Mouse (Mus musculus): ENCODE data around the gene Ndufa5. TPM values are rescaled to one million over a fixed set of nuclear protein-coding genes. Genes with fewer than 3 reads are reported as not detected.
A peak's percentile ranks its signal among the peaks of the same experiment; 100 is the strongest.

Ndufa5 gene
- polyA plus RNA-seq (2014; fragmentation: Nextera tagmentation; extraction: Ambion mirVana): 337 and 510 TPM in 2 replicates

DNA sequence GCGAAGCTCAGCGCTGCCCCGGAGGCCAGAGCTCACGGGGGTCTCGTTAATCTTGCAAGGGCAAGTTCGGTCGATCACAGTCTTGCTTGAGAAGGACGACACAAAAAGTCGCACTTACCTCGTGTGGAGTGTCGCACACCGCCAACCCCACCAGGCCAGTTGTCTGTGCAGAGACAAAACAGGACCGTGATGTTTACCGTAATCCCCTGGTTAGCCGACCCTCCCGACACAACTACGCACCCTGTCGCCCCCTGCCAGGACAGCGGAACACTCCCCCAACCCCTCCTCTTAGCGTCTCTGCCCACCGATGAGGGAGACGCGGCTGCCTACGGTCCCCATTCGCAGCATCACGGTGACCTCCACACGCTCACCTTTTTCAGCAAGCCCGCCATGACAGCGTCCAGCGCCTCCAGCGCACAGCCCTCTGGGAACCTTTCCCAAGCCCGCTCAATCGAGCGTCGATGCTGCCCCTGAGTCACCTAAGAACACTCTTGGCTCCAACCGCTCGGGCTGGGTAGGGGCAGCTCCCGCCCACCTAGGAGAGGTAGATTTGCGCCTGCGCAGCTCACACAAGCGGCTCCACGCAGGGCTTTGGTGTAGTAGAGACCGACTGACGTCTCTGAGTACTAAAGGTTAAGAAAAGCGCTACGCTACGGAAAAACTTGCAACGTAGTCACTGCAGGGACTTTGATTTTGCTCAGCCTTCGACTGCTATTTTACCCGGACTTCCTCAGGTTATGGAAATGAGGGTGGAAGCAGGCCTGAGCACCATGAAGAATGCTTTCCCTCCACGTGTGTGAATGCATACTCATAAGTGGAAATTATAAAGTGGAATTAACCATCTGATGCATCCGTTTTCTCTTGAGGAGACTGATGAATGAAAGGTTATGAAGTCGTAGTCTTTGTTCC, at the start of gene Ndufa5:
Gene Ndufa5 (minus strand): TSS at position 859 of the 909 bp plus-strand sequence.
- peak within 1 kb of the TSS; percentile 55 for H3K4me3 ChIP-seq (ENCODE audit: low read length)
- peak within 1 kb of the TSS; percentile 62 for H3K27ac ChIP-seq (ENCODE audit: low read depth, low read length)
- H3K9me3 ChIP-seq (ENCODE audit: control insufficient read depth, low read length): no peaks in the 10 kb centered on the region
- H3K27me3 ChIP-seq (ENCODE audit: control insufficient read depth, insufficient read depth, low read length): no peaks in the 10 kb centered on the region
- H3K36me3 ChIP-seq (ENCODE audit: control insufficient read depth, insufficient read depth, low read length): peaks cover 16% of the 10 kb centered on the region; the same call in 1 of the 2 replicates
- peak within 1 kb of the TSS; percentile 40 for H3K4me2 ChIP-seq (replicated peaks; ENCODE audit: low read depth, low read length)
- peak within 1 kb of the TSS; percentile 54 for H3K9ac ChIP-seq (ENCODE audit: low read depth, low read length)
- under 1% methylated on average over 53 of the region's 53 CpGs for WGBS
- ATAC-seq (ENCODE audit: low FRiP score, low TSS enrichment): peak; percentile 98
- H3K4me1 ChIP-seq (ENCODE audit: control insufficient read depth, insufficient read depth, low read length): peaks cover 12% of the 10 kb centered on the region

DNA sequence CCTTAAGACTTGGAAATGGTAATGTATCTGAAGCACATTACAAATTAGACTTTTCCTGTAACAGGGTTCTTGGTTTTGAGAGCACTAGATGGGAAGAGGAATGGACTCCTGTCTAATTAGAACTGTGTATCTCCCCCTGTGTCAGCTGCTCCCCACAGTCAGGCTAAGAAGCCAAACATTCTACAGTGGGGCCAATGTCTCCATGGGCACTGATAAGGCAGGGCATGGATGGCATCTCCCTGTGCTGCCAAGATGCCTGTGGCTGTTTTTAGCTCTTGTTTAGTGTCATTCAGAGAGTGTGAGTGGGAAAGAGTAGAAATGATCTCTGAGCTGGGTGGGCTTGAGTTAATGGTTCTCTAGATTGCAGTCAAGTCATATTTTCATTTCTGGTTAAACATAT, 45.5 kb upstream of the Ndufa5 start:
- Histone ChIP-seq H3K4me2 (replicated peaks; ENCODE audit: low read depth, low read length) (no peak overlapping the region), H3K36me3 (ENCODE audit: control insufficient read depth, insufficient read depth, low read length) (no peaks in the 10 kb centered on the region), H3K4me1 (ENCODE audit: control insufficient read depth, insufficient read depth, low read length) (no peaks in the 10 kb centered on the region), H3K27me3 (ENCODE audit: control insufficient read depth, insufficient read depth, low read length) (no peaks in the 10 kb centered on the region), H3K27ac (ENCODE audit: low read depth, low read length) (no peak overlapping the region), H3K9me3 (ENCODE audit: control insufficient read depth, low read length) (peaks cover 3% of the 10 kb centered on the region; the same call in 1 of the 2 replicates), H3K9ac (ENCODE audit: low read depth, low read length) (no peak overlapping the region), H3K4me3 (ENCODE audit: low read length) (no peak overlapping the region)
- ATAC-seq (ENCODE audit: low FRiP score, low TSS enrichment): no peak

DNA sequence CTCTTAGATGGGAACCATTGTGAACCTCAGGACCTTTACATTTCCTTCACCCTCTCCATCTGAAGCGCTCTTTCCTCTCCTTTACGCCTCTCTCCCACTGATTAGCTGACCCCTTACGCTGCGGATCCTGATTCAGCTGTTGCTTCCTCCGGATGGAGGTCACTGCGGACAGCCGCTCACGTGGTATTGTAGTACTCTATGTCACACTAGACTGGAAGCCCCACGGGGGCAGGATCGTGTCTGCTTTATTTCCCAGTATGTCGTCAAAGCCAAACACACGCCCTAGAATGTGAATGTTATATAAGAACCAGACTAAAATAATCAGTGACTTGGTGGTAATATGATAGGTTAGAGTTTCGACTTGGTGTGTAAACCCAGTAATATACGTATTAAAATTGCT, 44.6 kb upstream of the Ndufa5 start:
- Histone ChIP-seq H3K36me3 (ENCODE audit: control insufficient read depth, insufficient read depth, low read length) (no peaks in the 10 kb centered on the region), H3K4me1 (ENCODE audit: control insufficient read depth, insufficient read depth, low read length) (no peaks in the 10 kb centered on the region), H3K9ac (ENCODE audit: low read depth, low read length) (no peak overlapping the region), H3K27me3 (ENCODE audit: control insufficient read depth, insufficient read depth, low read length) (no peaks in the 10 kb centered on the region), H3K9me3 (ENCODE audit: control insufficient read depth, low read length) (peaks cover 3% of the 10 kb centered on the region; the same call in 1 of the 2 replicates), H3K4me3 (ENCODE audit: low read length) (no peak overlapping the region), H3K4me2 (replicated peaks; ENCODE audit: low read depth, low read length) (no peak overlapping the region), H3K27ac (ENCODE audit: low read depth, low read length) (no peak overlapping the region)
- WGBS: 88% methylated on average over 14 of the region's 14 CpGs
- ATAC-seq (ENCODE audit: low FRiP score, low TSS enrichment): no peak

DNA sequence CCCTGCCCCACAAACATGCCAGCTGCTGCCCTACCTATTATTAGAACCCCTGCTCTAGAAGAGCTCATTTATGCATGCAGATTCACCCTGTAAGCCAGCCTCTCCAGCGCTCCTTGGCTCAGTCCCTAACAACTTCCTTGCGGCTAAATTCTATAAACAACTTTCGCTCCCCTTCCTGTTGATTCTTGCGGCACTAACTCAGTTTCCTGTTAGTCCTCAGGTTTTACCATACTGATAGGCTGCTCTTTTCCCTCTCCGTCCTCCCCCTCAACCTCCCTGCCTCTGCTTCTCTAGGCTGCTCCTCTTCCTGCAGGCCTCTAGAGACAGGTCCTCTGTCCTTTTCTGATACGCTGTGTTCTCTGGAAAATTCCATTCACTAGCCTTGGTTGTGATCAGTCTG, 43.3 kb upstream of the Ndufa5 start:
- no peaks in the 10 kb centered on the region for H3K36me3 ChIP-seq (ENCODE audit: control insufficient read depth, insufficient read depth, low read length)
- no peak for ATAC-seq (ENCODE audit: low FRiP score, low TSS enrichment)
- no peak overlapping the region for H3K27ac ChIP-seq (ENCODE audit: low read depth, low read length)
- no peak overlapping the region for H3K9ac ChIP-seq (ENCODE audit: low read depth, low read length)
- 75% methylated on average over 6 of the region's 6 CpGs for WGBS
- H3K9me3 ChIP-seq (ENCODE audit: control insufficient read depth, low read length): peaks cover 3% of the 10 kb centered on the region; the same call in 1 of the 2 replicates
- no peaks in the 10 kb centered on the region for H3K27me3 ChIP-seq (ENCODE audit: control insufficient read depth, insufficient read depth, low read length)
- H3K4me3 ChIP-seq (ENCODE audit: low read length): no peak overlapping the region
- no peak overlapping the region for H3K4me2 ChIP-seq (replicated peaks; ENCODE audit: low read depth, low read length)
- H3K4me1 ChIP-seq (ENCODE audit: control insufficient read depth, insufficient read depth, low read length): no peaks in the 10 kb centered on the region

DNA sequence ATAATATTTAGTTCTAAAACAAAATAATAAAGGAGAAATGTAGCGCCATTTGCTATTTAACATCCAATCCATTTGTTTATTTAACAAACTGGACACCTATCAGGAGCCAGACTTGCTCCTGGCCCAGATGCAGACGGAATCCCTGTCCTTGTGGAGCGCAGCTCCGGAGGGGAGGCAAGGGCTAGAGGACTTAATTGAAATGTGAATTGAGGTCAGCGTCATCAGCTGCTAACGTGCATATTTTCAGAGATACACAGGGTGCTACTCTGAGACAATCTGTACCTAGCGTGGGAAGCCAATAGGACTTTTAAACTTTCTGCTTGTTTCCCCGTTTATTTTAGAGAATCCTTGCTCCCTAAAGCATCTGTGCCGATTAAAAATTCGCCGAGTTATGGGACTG, 42.5 kb upstream of the Ndufa5 start:
- Histone ChIP-seq H3K36me3 (ENCODE audit: control insufficient read depth, insufficient read depth, low read length) (no peaks in the 10 kb centered on the region), H3K9me3 (ENCODE audit: control insufficient read depth, low read length) (peaks cover 3% of the 10 kb centered on the region; the same call in 1 of the 2 replicates), H3K4me1 (ENCODE audit: control insufficient read depth, insufficient read depth, low read length) (no peaks in the 10 kb centered on the region), H3K9ac (ENCODE audit: low read depth, low read length) (no peak overlapping the region), H3K4me2 (replicated peaks; ENCODE audit: low read depth, low read length) (no peak overlapping the region), H3K4me3 (ENCODE audit: low read length) (no peak overlapping the region), H3K27me3 (ENCODE audit: control insufficient read depth, insufficient read depth, low read length) (no peaks in the 10 kb centered on the region), H3K27ac (ENCODE audit: low read depth, low read length) (no peak overlapping the region)
- ATAC-seq (ENCODE audit: low FRiP score, low TSS enrichment): no peak
- 77% methylated on average over 11 of the region's 11 CpGs for WGBS

DNA sequence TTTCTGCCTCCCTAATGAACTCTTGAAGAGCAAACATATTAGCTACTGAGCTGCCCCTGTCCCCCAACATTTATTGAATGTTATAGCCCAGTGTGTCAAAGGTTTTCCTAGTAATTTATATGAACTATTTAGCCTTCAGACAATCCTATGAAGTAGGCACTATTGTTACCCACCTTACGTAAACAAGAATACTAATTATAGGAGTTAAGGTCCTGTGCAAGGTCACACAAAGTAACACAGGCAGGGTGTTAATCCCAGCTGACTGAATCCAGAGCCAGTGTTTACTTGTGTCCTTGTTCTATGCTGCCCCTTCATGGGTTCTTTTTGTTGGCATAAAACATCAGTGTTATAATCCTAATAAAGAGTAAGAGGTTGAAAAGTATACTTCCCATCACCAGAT, 41.9 kb upstream of the Ndufa5 start:
- no peak for ATAC-seq (ENCODE audit: low FRiP score, low TSS enrichment)
- Histone ChIP-seq H3K9me3 (ENCODE audit: control insufficient read depth, low read length) (peaks cover 3% of the 10 kb centered on the region; the same call in 1 of the 2 replicates), H3K27me3 (ENCODE audit: control insufficient read depth, insufficient read depth, low read length) (no peaks in the 10 kb centered on the region), H3K9ac (ENCODE audit: low read depth, low read length) (no peak overlapping the region), H3K36me3 (ENCODE audit: control insufficient read depth, insufficient read depth, low read length) (no peaks in the 10 kb centered on the region), H3K4me2 (replicated peaks; ENCODE audit: low read depth, low read length) (no peak overlapping the region), H3K4me3 (ENCODE audit: low read length) (no peak overlapping the region), H3K27ac (ENCODE audit: low read depth, low read length) (no peak overlapping the region), H3K4me1 (ENCODE audit: control insufficient read depth, insufficient read depth, low read length) (no peaks in the 10 kb centered on the region)
- WGBS: 89% methylated on average over 1 of the region's 1 CpGs

DNA sequence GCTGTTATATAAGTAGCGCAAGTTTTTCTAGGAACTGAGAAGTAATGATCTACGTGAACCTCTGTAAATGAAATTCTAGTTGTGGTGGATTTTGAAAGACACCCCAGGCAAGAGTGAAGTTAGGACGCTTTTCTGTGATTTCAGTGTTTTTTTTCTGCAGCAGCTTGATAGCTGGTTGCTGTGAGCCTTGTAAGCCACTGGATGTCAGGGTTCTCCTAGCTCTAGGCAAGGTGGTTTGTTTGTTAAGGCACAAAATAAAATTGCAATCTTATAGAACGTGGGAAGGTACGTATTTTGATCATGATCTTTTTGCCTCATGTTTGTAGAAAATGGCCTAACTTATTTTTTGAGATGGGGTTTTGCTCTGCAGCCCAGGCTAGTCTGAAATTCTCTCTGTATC, 41.1 kb upstream of the Ndufa5 start:
- Histone ChIP-seq H3K9ac (ENCODE audit: low read depth, low read length) (no peak overlapping the region), H3K36me3 (ENCODE audit: control insufficient read depth, insufficient read depth, low read length) (no peaks in the 10 kb centered on the region), H3K9me3 (ENCODE audit: control insufficient read depth, low read length) (no peaks in the 10 kb centered on the region), H3K27ac (ENCODE audit: low read depth, low read length) (no peak overlapping the region), H3K27me3 (ENCODE audit: control insufficient read depth, insufficient read depth, low read length) (no peaks in the 10 kb centered on the region), H3K4me2 (replicated peaks; ENCODE audit: low read depth, low read length) (no peak overlapping the region), H3K4me3 (ENCODE audit: low read length) (no peak overlapping the region), H3K4me1 (ENCODE audit: control insufficient read depth, insufficient read depth, low read length) (no peaks in the 10 kb centered on the region)
- ATAC-seq (ENCODE audit: low FRiP score, low TSS enrichment): no peak
- WGBS: 84% methylated on average over 5 of the region's 5 CpGs

DNA sequence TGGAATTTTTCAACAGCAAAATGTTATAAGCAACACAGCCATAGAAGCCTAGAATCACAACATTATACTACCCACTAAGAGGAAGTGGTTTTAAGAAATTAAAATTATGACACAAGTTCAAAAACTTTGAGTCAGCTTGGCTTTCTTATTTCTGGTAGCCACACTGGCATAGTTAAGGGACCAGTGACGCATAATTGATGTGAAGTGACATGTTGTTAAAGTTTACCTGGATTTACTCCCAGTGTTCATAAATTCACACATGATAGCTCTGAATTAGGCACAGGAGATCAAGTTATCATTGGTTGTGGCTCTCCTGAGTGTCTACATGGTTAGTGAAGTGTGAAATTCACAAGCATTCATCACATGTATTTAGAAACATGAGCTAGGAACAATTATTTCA, 37.1 kb upstream of the Ndufa5 start:
- no peaks in the 10 kb centered on the region for H3K27me3 ChIP-seq (ENCODE audit: control insufficient read depth, insufficient read depth, low read length)
- H3K4me1 ChIP-seq (ENCODE audit: control insufficient read depth, insufficient read depth, low read length): no peaks in the 10 kb centered on the region
- 86% methylated on average over 1 of the region's 1 CpGs for WGBS
- no peak overlapping the region for H3K4me3 ChIP-seq (ENCODE audit: low read length)
- H3K4me2 ChIP-seq (replicated peaks; ENCODE audit: low read depth, low read length): no peak overlapping the region
- no peaks in the 10 kb centered on the region for H3K36me3 ChIP-seq (ENCODE audit: control insufficient read depth, insufficient read depth, low read length)
- no peak for ATAC-seq (ENCODE audit: low FRiP score, low TSS enrichment)
- H3K9ac ChIP-seq (ENCODE audit: low read depth, low read length): no peak overlapping the region
- H3K9me3 ChIP-seq (ENCODE audit: control insufficient read depth, low read length): no peaks in the 10 kb centered on the region
- H3K27ac ChIP-seq (ENCODE audit: low read depth, low read length): no peak overlapping the region

DNA sequence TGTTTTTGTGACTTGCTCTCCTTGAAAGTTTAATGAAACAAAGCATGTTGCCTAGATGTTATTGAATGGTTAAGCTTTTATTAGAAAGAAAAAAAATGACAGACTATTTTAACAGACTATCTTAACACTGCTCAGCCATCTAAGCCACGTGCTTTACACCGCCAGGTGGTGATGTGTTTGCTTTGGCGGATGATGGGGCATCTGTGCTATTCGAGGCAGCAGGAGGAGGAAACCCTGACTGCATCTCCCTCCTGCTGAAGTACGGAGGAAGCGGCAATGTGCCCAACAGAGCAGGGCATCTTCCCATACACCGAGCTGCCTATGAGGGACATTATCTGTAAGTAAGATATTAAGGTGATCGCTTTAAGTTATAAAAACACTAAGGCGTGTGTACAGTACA, 36.3 kb upstream of the Ndufa5 start:
- no peaks in the 10 kb centered on the region for H3K9me3 ChIP-seq (ENCODE audit: control insufficient read depth, low read length)
- H3K4me2 ChIP-seq (replicated peaks; ENCODE audit: low read depth, low read length): no peak overlapping the region
- no peaks in the 10 kb centered on the region for H3K36me3 ChIP-seq (ENCODE audit: control insufficient read depth, insufficient read depth, low read length)
- H3K4me1 ChIP-seq (ENCODE audit: control insufficient read depth, insufficient read depth, low read length): no peaks in the 10 kb centered on the region
- H3K9ac ChIP-seq (ENCODE audit: low read depth, low read length): no peak overlapping the region
- H3K4me3 ChIP-seq (ENCODE audit: low read length): no peak overlapping the region
- 74% methylated on average over 9 of the region's 9 CpGs for WGBS
- no peak overlapping the region for H3K27ac ChIP-seq (ENCODE audit: low read depth, low read length)
- no peaks in the 10 kb centered on the region for H3K27me3 ChIP-seq (ENCODE audit: control insufficient read depth, insufficient read depth, low read length)
- ATAC-seq (ENCODE audit: low FRiP score, low TSS enrichment): no peak

Measured in kidney, embryonic 14.5 days (tissue).